Mouse (Mus musculus) layer of hippocampus, adult 11-12 months (tissue): ENCODE data around the gene Gpr183.

Source experiments
- DNase-seq: peaks from one replicate; pipeline ENCODE4 v3.0.0; 2022; ENCODE audit warnings: low spot score

Gpr183 gene

GRCm38 (mm10) chr14:121964990-121965389 is at the start of gene Gpr183:
Gene Gpr183, minus strand, starts transcription at chr14:121965195.
- DNase-seq = no peak

- no peak for DNase-seq
Observed at GRCm38 (mm10) chr14:122013417-122013951, 48.5 kb upstream of the Gpr183 start.

- DNase-seq = no peak
Observed at GRCm38 (mm10) chr14:122012814-122013213, 47.8 kb upstream of the Gpr183 start.

GRCm38 (mm10) chr14:122012193-122012592 is 47.2 kb upstream of the Gpr183 start:
- no peak for DNase-seq

- DNase-seq = no peak
Observed at GRCm38 (mm10) chr14:122011768-122012167, 46.8 kb upstream of the Gpr183 start.

- DNase-seq = no peak
Observed at GRCm38 (mm10) chr14:122010301-122010700, 45.3 kb upstream of the Gpr183 start.

- peak; percentile 38 for DNase-seq
Observed at GRCm38 (mm10) chr14:122009502-122009901, 44.5 kb upstream of the Gpr183 start.

GRCm38 (mm10) chr14:122008261-122008660 is 43.3 kb upstream of the Gpr183 start:
- DNase-seq = no peak

- no peak for DNase-seq
Observed at GRCm38 (mm10) chr14:122003812-122004211, 38.8 kb upstream of the Gpr183 start.

- no peak for DNase-seq
Observed at GRCm38 (mm10) chr14:122002224-122002623, 37.2 kb upstream of the Gpr183 start.

- no peak for DNase-seq
Observed at GRCm38 (mm10) chr14:122000346-122001105, 35.5 kb upstream of the Gpr183 start.

- no peak for DNase-seq
Observed at GRCm38 (mm10) chr14:121999455-121999854, 34.5 kb upstream of the Gpr183 start.

GRCm38 (mm10) chr14:121996786-121997185 is 31.8 kb upstream of the Gpr183 start:
- DNase-seq = peak; percentile 71

GRCm38 (mm10) chr14:121995557-121995870 is 30.5 kb upstream of the Gpr183 start:
- DNase-seq = no peak

GRCm38 (mm10) chr14:121994846-121995556 is 30.0 kb upstream of the Gpr183 start:
- no peak for DNase-seq

GRCm38 (mm10) chr14:121994171-121994700 is 29.2 kb upstream of the Gpr183 start:
- no peak for DNase-seq

GRCm38 (mm10) chr14:121993616-121994015 is 28.6 kb upstream of the Gpr183 start:
- DNase-seq = no peak

- no peak for DNase-seq
Observed at GRCm38 (mm10) chr14:121992395-121993280, 27.6 kb upstream of the Gpr183 start.

- DNase-seq = no peak
Observed at GRCm38 (mm10) chr14:121991921-121992320, 26.9 kb upstream of the Gpr183 start.

GRCm38 (mm10) chr14:121990897-121991296 is 25.9 kb upstream of the Gpr183 start:
- no peak for DNase-seq

GRCm38 (mm10) chr14:121989869-121990268 is 24.9 kb upstream of the Gpr183 start:
- DNase-seq = no peak

- no peak for DNase-seq
Observed at GRCm38 (mm10) chr14:121989331-121989730, 24.3 kb upstream of the Gpr183 start.
